Mouse (Mus musculus): Measurements from ENCODE around the gene Asb10. TPM values are rescaled to one million over a fixed set of nuclear protein-coding genes. Genes with fewer than 3 reads are reported as not detected.

Gene Asb10
- total RNA-seq, 2 experiments from 2014 or later: 41.9 to 47.0 TPM

DNA sequence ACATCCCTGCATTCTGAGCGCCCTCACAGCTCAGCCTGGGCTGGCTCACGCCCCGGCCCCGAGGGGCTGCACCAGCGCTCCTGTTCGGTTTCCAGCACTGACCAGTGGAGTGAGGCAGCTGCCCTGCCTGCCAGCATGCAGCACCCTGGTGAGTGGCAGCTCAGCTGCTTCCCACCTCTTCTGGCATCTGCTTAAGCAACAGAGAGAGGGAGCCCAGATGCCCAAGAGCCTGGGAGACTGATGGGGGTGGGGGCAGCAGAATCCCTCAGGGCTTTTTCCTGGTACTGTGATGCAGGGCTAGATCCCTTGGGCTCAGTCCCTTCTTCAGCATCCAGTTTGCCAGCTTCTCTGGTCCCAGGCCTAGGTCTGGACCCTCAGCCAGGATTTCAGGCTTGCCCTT, 44.0 kb downstream of the Asb10 start:
- DNase-seq: no peak
- intact Hi-C loops (cut with DNase I): no loop called here

DNA sequence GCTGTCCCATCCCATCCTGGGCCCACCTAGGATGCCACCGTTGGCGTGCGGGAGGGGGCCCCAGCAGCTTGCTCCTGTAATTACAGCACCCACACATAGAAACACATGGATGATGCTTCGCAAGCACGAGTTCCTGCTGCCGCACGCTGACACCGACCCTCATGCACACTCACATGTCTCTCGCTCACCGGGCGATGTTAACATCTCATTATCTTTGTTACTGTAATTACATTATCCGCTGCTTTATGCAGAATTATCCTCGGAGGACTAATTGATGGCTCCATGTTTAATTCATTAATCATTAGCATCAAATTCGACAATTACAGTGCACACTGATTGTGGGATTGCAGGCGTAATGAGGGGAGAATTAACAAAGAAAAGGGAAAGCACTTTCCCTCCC, 45.8 kb downstream of the Asb10 start:
- DNase-seq: no peak

DNA sequence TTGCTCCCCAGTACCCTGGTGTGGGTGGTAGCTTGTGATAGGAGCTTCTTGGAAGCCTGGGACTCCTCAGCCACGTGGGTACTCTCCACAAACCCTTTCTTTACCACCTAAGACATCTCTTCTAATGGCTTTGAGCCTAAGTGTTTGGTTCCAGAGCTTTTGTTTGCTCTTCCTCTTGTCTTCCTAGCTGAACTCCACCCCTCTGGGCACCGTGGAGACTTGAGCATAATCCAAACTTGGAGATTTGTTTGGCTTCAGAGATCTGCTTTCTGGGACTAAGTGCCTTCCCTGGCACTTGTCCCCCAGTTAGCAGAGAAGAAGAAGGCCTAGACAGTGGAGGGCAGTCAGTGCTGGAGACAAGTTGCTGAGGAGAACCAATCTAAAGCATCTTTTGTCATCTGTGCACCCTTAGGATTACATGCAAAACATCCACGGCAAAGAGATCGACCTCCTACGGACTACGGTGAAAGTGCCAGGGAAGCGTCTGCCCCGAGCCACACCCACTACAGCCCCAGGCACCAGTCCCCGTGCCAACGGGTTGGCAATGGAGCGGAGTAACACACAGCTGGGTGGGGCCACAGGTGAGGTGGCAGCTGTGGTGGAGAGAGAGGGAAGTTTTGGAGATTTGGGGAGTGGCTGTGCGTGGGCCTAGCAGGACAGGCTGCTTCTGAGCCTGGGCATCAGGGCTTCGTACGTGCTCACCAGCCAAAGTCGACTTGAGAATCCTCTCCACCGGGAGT, 48.1 kb downstream of the Asb10 start:
- intact Hi-C loops (cut with DNase I): no loop called here
- DNase-seq: no peak

More for the DNA sequence above, 45.8 kb downstream of the Asb10 start:
- intact Hi-C loops (cut with DNase I): no loop called here

DNA sequence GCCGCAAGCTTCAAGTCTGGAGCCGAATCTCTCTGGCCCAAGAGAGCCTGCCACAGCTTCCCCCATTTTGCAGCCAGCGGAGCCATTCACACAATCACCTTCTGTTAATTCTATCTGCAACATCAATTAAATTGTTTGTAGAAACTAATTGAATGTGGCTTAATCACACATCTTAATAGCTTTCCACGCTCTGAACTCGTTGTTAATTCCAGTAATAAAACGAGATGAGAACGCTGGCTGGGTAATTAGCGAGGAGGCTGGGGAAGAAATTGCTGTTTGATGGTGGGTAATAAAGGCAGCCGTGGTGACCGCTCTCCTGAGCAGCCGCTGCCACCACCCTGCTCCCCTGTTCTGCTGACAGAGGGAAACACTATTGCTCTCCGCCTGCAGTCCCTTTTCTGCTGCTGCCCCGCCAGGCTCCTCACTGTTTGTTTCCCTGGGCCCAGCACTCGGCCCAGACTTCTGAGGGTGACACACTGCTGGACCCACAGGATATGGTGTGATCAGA, 50.3 kb downstream of the Asb10 start:
- no peak for DNase-seq
- intact Hi-C loops (cut with DNase I): no loop called here

DNA sequence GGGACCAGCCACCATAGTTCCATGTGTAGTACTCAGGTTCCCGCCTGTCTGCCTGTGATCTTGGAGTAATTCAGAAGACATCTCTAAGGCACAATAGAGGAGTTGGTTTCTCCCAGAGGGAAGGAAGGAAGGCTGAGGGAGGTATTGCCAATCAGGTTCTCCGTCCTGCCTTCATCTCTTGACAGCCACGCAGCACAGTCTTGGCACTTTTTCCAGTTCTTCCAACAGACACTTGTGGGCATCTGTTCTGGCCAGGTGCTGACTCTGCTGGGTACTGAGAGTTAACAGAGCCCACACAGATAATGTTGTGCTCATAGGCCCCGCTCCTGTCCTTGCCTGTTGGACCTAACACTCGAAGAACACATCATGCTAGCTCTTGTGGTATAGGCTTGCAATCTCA, 54.0 kb downstream of the Asb10 start:
- intact Hi-C loops (cut with DNase I): loop anchor here (5.0 to 10.0 kb wide), 2 partner anchors 166 to 222 kb away; no protein-coding TSS in a partner anchor
- no peak for DNase-seq

DNA sequence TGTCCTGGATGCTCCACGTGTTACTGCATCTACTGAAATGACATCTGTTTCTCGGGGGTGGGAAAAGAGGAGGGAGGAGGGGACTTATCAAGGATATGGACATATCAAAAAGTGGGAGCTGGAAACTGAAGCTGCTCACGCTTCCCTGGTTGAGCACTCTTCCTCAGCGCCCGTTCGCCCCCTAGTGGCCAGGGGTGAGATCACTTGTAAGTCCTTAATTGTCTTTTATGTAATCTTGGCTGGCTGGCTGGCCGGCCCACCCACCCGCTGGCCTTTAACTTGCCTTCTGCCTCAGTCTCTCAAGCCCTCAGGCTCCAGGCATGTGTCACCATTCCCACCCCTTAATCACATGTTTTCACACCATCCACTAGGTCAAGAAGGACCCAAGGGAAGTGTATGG, 54.7 kb downstream of the Asb10 start:
- DNase-seq: peak; percentile 89 to 94
- intact Hi-C loops (cut with DNase I): loop anchor here (5.0 to 10.0 kb wide), 2 partner anchors 166 to 221 kb away; no protein-coding TSS in a partner anchor

DNA sequence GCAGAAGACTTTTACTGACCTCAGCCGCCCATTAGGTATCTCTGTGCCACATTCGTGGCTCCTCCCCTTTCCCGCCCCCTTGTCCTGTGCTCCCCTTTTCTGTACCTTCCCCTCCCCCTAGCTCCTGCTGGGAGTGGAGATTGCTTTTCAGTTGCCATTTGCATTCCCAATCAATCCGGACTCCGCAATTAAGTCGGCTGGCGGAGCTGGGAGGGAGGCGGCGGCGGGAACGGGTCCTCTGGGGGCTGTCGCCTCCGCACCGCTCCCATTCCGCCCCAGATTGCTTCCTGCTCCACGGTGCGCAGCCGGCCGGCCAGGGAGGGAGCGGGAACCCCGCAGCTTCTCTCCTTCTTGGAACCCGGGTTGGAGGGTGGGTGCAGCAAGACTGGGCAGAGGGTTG, 55.8 kb downstream of the Asb10 start:
- intact Hi-C loops (cut with DNase I): loop anchor here (5.0 to 10.0 kb wide), 2 partner anchors 167 to 220 kb away; no protein-coding TSS in a partner anchor
- no peak for DNase-seq

DNA sequence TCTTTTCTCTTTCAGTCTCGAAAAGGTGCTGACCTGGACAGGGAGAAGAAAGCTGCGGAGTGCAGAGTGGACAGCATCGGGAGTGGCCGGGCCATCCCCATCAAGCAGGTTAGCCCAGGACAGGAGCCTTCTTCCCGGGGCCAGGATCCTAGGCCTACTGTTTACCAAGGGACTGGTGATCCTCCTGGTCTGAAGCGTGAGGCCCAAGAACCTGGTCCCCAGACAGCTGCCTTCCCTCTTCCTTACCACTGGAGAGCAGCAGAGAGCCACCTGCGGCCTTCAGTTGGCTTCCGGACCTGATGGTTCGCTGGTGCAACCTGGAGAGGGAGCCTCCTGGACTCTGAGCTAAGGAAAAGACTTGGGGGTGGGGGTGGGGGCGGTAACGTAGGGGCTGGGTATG, 57.5 kb downstream of the Asb10 start:
- intact Hi-C loops (cut with DNase I): loop anchor here (1.0 to 10.0 kb wide), 2 partner anchors 47 to 219 kb away; no protein-coding TSS in a partner anchor
- peak; percentile 68 to 79 for DNase-seq

Other genes starting within 250 kb of the Asb10 start
- 10 to 100 TPM; 90.5 to 93.9 TPM for gene Kcnh2, start 189.4 kb downstream of the Asb10 start, total RNA-seq (2021)
- gene Nos3, start 176.2 kb downstream of the Asb10 start, total RNA-seq (2021): 10 to 100 TPM; 44.0 to 44.4 TPM
- gene Atg9b, start 148.8 kb downstream of the Asb10 start, total RNA-seq (2021): under 1 TPM; 0.62 to 0.89 TPM
- 10 to 100 TPM; 85.0 to 88.5 TPM for gene Abcb8, start 147.3 kb downstream of the Asb10 start, total RNA-seq (2021)
- under 1 TPM; 0.12 to 0.22 TPM for gene Asic3, start 127.6 kb downstream of the Asb10 start, total RNA-seq (2021)
- 10 to 100 TPM; 21.5 to 25.0 TPM for gene Cdk5, start 117.4 kb downstream of the Asb10 start, total RNA-seq (2021)
- gene Slc4a2, start 117.1 kb downstream of the Asb10 start, total RNA-seq (2021): 10 to 100 TPM; 49.2 to 52.4 TPM
- 100 to 1,000 TPM; 207 to 209 TPM for gene Fastk, start 95.7 kb downstream of the Asb10 start, total RNA-seq (2021)
- gene Tmub1, start 93.1 kb downstream of the Asb10 start, total RNA-seq (2021): 10 to 100 TPM in 1 of 2 experiments, 1 to 10 TPM in 1; 9.6 to 10.7 TPM
- gene Agap3, start 88.8 kb downstream of the Asb10 start, total RNA-seq (2021): 10 to 100 TPM; 83.1 to 84.8 TPM
- gene Gbx1, start 13.8 kb downstream of the Asb10 start, total RNA-seq (2021): under 1 TPM in 1 of 2 experiments, not detected in 1; 0.10 TPM
- gene 4931409K22Rik, start 15.8 kb upstream of the Asb10 start, total RNA-seq (2021): not detected
- 10 to 100 TPM; 44.2 to 47.5 TPM for gene Abcf2, start 36.5 kb upstream of the Asb10 start, total RNA-seq (2021)
- 10 to 100 TPM; 19.4 to 19.8 TPM for gene Chpf2, start 45.8 kb upstream of the Asb10 start, total RNA-seq (2021)
- 10 to 100 TPM; 61.4 to 67.8 TPM for gene Smarcd3, start 83.4 kb upstream of the Asb10 start, total RNA-seq (2021)
- gene Nub1, start 144.6 kb upstream of the Asb10 start, total RNA-seq (2021): 10 to 100 TPM; 29.3 to 31.6 TPM
- gene Wdr86, start 189.7 kb upstream of the Asb10 start, total RNA-seq (2021): 1 to 10 TPM; 1.1 to 2.5 TPM
- not detected for gene Crygn, start 217.0 kb upstream of the Asb10 start, total RNA-seq (2021)

Data from heart, postnatal 10 days (tissue).